Mouse (Mus musculus): Measurements from ENCODE around the gene Maneal. TPM values are rescaled to one million over a fixed set of nuclear protein-coding genes. Genes with fewer than 3 reads are reported as not detected.
A peak's percentile ranks its signal among the peaks of the same experiment; 100 is the strongest.

Gene Maneal
- 1.4 and 2.0 TPM in 2 replicates for polyA plus RNA-seq (2014; fragmentation: Nextera tagmentation; extraction: Ambion mirVana)

GRCm38 (mm10) chr4:124861283-124862188 lies at the start of gene Maneal:
Gene Maneal, minus strand, starts transcription at chr4:124862171.
- Histone ChIP-seq H3K36me3 (ENCODE audit: control insufficient read depth, insufficient read depth, low read length) (peaks cover 7% of the 10 kb centered on the region; the same call in 1 of the 2 replicates), H3K27ac (replicated peaks; ENCODE audit: low read depth, low read length) (no peak within 1 kb of the TSS), H3K9ac (ENCODE audit: low read depth, low read length) (peak within 1 kb of the TSS; percentile 49), H3K27me3 (replicated peaks; ENCODE audit: control insufficient read depth, insufficient read depth, low read length) (peaks cover 26% of the 10 kb centered on the region), H3K9me3 (ENCODE audit: control insufficient read depth, low read length) (no peaks in the 10 kb centered on the region), H3K4me1 (ENCODE audit: control insufficient read depth, insufficient read depth, low read length) (no peaks in the 10 kb centered on the region), H3K4me2 (ENCODE audit: low read depth, low read length) (peak within 1 kb of the TSS; percentile 77), H3K4me3 (ENCODE audit: low read depth, low read length) (peak within 1 kb of the TSS; percentile 53)
- 5% methylated on average over 32 of the region's 77 CpGs for WGBS
- ATAC-seq (ENCODE audit: low read depth) (peak; percentile 9; the same call in 1 of the 2 replicates), DNase-seq (ENCODE audit: low spot score) (no peak)

GRCm38 (mm10) chr4:124905971-124906822 lies 44.2 kb upstream of the Maneal start:
- H3K27me3 ChIP-seq (replicated peaks; ENCODE audit: control insufficient read depth, insufficient read depth, low read length) = no peaks in the 10 kb centered on the region
- ATAC-seq (ENCODE audit: low read depth) (peak; percentile 87), DNase-seq (ENCODE audit: low spot score) (peak; percentile 91)
- peak overlapping the region; percentile 42; the same call in 1 of the 2 replicates for H3K27ac ChIP-seq (replicated peaks; ENCODE audit: low read depth, low read length)
- no peaks in the 10 kb centered on the region for H3K36me3 ChIP-seq (ENCODE audit: control insufficient read depth, insufficient read depth, low read length)
- H3K9me3 ChIP-seq (ENCODE audit: control insufficient read depth, low read length) = no peaks in the 10 kb centered on the region
- peak overlapping the region; percentile 26 for H3K4me3 ChIP-seq (ENCODE audit: low read depth, low read length)
- H3K4me2 ChIP-seq (ENCODE audit: low read depth, low read length) = peak overlapping the region; percentile 61
- 9% methylated on average over 20 of the region's 21 CpGs for WGBS
- H3K4me1 ChIP-seq (ENCODE audit: control insufficient read depth, insufficient read depth, low read length) = peaks cover 7% of the 10 kb centered on the region; the same call in 1 of the 2 replicates
- peak overlapping the region; percentile 45 for H3K9ac ChIP-seq (ENCODE audit: low read depth, low read length)

- Histone ChIP-seq H3K27ac (replicated peaks; ENCODE audit: low read depth, low read length) (no peak overlapping the region), H3K9me3 (ENCODE audit: control insufficient read depth, low read length) (no peaks in the 10 kb centered on the region), H3K4me2 (ENCODE audit: low read depth, low read length) (no peak overlapping the region), H3K4me1 (ENCODE audit: control insufficient read depth, insufficient read depth, low read length) (peaks cover 7% of the 10 kb centered on the region; the same call in 1 of the 2 replicates), H3K9ac (ENCODE audit: low read depth, low read length) (no peak overlapping the region), H3K36me3 (ENCODE audit: control insufficient read depth, insufficient read depth, low read length) (no peaks in the 10 kb centered on the region), H3K4me3 (ENCODE audit: low read depth, low read length) (no peak overlapping the region), H3K27me3 (replicated peaks; ENCODE audit: control insufficient read depth, insufficient read depth, low read length) (no peaks in the 10 kb centered on the region)
- 65% methylated on average over 4 of the region's 4 CpGs for WGBS
- ATAC-seq (ENCODE audit: low read depth) = no peak
- no peak for DNase-seq (ENCODE audit: low spot score)
Measured at GRCm38 (mm10) chr4:124905417-124905816, 43.4 kb upstream of the Maneal start.

- no peak overlapping the region for H3K9ac ChIP-seq (ENCODE audit: low read depth, low read length)
- peaks cover 25% of the 10 kb centered on the region for H3K27me3 ChIP-seq (replicated peaks; ENCODE audit: control insufficient read depth, insufficient read depth, low read length)
Measured at GRCm38 (mm10) chr4:124899906-124900305, 37.9 kb upstream of the Maneal start.

GRCm38 (mm10) chr4:124898428-124898827 lies 36.5 kb upstream of the Maneal start:
- Histone ChIP-seq H3K9me3 (ENCODE audit: control insufficient read depth, low read length) (no peaks in the 10 kb centered on the region), H3K36me3 (ENCODE audit: control insufficient read depth, insufficient read depth, low read length) (no peaks in the 10 kb centered on the region), H3K4me1 (ENCODE audit: control insufficient read depth, insufficient read depth, low read length) (peaks cover 4% of the 10 kb centered on the region; the same call in 1 of the 2 replicates), H3K4me2 (ENCODE audit: low read depth, low read length) (no peak overlapping the region), H3K9ac (ENCODE audit: low read depth, low read length) (no peak overlapping the region), H3K27me3 (replicated peaks; ENCODE audit: control insufficient read depth, insufficient read depth, low read length) (peaks cover 40% of the 10 kb centered on the region), H3K27ac (replicated peaks; ENCODE audit: low read depth, low read length) (no peak overlapping the region), H3K4me3 (ENCODE audit: low read depth, low read length) (no peak overlapping the region)
- ATAC-seq (ENCODE audit: low read depth) (no peak), DNase-seq (ENCODE audit: low spot score) (no peak)
- 51% methylated on average over 10 of the region's 10 CpGs for WGBS

More at GRCm38 (mm10) chr4:124899906-124900305, 37.9 kb upstream of the Maneal start:
- no peaks in the 10 kb centered on the region for H3K9me3 ChIP-seq (ENCODE audit: control insufficient read depth, low read length)
- 44% methylated on average over 5 of the region's 5 CpGs for whole genome bisulfite sequencing
- peaks cover 2% of the 10 kb centered on the region; the same call in 1 of the 2 replicates for H3K4me1 ChIP-seq (ENCODE audit: control insufficient read depth, insufficient read depth, low read length)
- no peak overlapping the region for H3K4me3 ChIP-seq (ENCODE audit: low read depth, low read length)
- no peak overlapping the region for H3K4me2 ChIP-seq (ENCODE audit: low read depth, low read length)
- no peaks in the 10 kb centered on the region for H3K36me3 ChIP-seq (ENCODE audit: control insufficient read depth, insufficient read depth, low read length)
- no peak overlapping the region for H3K27ac ChIP-seq (replicated peaks; ENCODE audit: low read depth, low read length)
- no peak for DNase-seq (ENCODE audit: low spot score)
- ATAC-seq (ENCODE audit: low read depth) = no peak

- Histone ChIP-seq H3K4me1 (ENCODE audit: control insufficient read depth, insufficient read depth, low read length) (peaks cover 4% of the 10 kb centered on the region; the same call in 1 of the 2 replicates), H3K4me3 (ENCODE audit: low read depth, low read length) (peak overlapping the region; percentile 41), H3K27ac (replicated peaks; ENCODE audit: low read depth, low read length) (no peak overlapping the region), H3K4me2 (ENCODE audit: low read depth, low read length) (peak overlapping the region; percentile 73), H3K36me3 (ENCODE audit: control insufficient read depth, insufficient read depth, low read length) (no peaks in the 10 kb centered on the region), H3K9me3 (ENCODE audit: control insufficient read depth, low read length) (no peaks in the 10 kb centered on the region), H3K9ac (ENCODE audit: low read depth, low read length) (0 out of 2 replicates have a peak overlapping the region, but pooled peaks have one; percentile 25), H3K27me3 (replicated peaks; ENCODE audit: control insufficient read depth, insufficient read depth, low read length) (peaks cover 55% of the 10 kb centered on the region)
- ATAC-seq (ENCODE audit: low read depth) = no peak
- no peak for DNase-seq (ENCODE audit: low spot score)
- WGBS = 4% methylated on average over 39 of the region's 83 CpGs
Measured at GRCm38 (mm10) chr4:124894508-124895428, 32.8 kb upstream of the Maneal start.

- Histone ChIP-seq H3K9me3 (ENCODE audit: control insufficient read depth, low read length) (no peaks in the 10 kb centered on the region), H3K4me1 (ENCODE audit: control insufficient read depth, insufficient read depth, low read length) (peaks cover 4% of the 10 kb centered on the region; the same call in 1 of the 2 replicates), H3K27ac (replicated peaks; ENCODE audit: low read depth, low read length) (no peak overlapping the region), H3K9ac (ENCODE audit: low read depth, low read length) (no peak overlapping the region), H3K4me3 (ENCODE audit: low read depth, low read length) (no peak overlapping the region), H3K4me2 (ENCODE audit: low read depth, low read length) (no peak overlapping the region), H3K27me3 (replicated peaks; ENCODE audit: control insufficient read depth, insufficient read depth, low read length) (peaks cover 55% of the 10 kb centered on the region), H3K36me3 (ENCODE audit: control insufficient read depth, insufficient read depth, low read length) (no peaks in the 10 kb centered on the region)
- DNase-seq (ENCODE audit: low spot score) (no peak), ATAC-seq (ENCODE audit: low read depth) (no peak)
- whole genome bisulfite sequencing = 29% methylated on average over 6 of the region's 6 CpGs
Measured at GRCm38 (mm10) chr4:124893769-124894168, 31.8 kb upstream of the Maneal start.
